Mouse (Mus musculus) ES-Bruce4 (cell line): ENCODE results near the gene Tmc5.

Experiments
- CTCF ChIP-seq: IDR thresholded peaks from one replicate; pipeline ENCODE4 v1.8.1; 2011; ENCODE audit warnings: low read depth, low read length
- EP300 ChIP-seq: IDR thresholded peaks from 2 replicates; pipeline ENCODE4 v1.6.1; 2011; ENCODE audit warnings: low read depth, low read length; ENCODE audit not compliant: insufficient read depth
- POLR2A ChIP-seq: IDR thresholded peaks from one replicate; pipeline ENCODE4 v1.8.1; 2011; ENCODE audit warnings: low read length; ENCODE audit not compliant: insufficient read depth

DNA sequence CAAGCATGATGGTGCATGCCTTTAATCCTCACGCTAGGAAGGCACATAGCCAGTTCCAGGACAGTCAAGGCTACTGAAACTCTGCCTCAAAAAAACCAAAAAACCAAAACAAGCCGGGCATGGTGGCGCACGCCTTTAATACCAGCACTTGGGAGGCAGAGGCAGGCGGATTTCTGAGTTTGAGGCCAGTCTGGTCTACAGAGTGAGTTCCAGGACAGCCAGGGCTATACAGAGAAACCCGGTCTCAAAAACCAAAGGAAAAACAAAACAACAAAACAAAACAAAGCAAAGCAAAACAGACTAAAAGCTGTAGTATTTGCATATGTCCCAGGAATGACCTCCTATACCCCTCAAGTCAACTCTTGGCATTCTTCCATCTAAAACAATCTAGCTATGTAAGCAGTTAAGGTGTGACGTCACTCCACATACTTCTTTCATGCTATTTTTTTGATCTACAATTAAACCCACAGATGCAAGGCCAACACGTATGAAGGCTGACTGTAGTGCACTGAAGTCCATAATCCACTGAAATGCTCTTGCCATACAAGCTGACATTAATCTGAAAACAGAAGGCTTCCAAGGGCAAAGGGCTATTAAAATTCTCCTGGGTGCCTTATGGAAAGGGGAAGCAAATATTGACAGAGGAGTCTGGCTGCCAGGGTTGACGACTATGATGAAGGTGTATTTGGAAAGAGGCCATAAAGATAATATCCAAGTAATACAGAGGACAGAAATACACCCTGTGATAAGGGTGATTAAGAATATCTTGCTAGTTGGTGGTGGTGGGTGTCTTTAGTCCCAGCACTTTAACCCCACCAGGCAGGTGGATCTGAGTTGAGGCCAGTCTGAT is 107.1 kb downstream of the Tmc5 start:
- TF ChIP-seq EP300 (no peak), CTCF (no peak), POLR2A (no peak)
